Mouse (Mus musculus): ENCODE results near the gene Smc1b.
A peak's percentile ranks its signal among the peaks of the same experiment; 100 is the strongest.
"Not testable (repeated sequence)": the region's sequence is repeated elsewhere in the genome, so short reads cannot be mapped to it uniquely, and the experiment has no call there.

Gene Smc1b

DNA sequence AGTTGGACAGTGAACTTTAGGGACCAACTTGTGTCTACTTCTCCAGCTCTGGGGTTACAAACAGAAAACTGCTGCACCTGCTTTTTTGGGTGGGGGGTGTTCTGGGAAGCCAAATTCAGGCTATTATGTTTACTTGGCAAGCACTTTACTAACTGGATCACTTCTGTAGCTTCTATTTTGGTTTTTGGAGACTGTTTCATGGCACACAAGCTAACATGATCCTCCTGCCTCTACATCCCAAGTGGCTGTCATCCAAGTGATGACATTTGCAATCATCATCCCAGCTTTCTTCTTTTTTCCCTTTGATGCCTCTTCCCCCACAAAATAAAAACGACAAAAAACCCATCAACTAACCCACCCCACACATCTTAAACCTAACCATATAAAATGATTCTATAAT is 46.1 kb downstream of the Smc1b start:
- no peak for DNase-seq

DNA sequence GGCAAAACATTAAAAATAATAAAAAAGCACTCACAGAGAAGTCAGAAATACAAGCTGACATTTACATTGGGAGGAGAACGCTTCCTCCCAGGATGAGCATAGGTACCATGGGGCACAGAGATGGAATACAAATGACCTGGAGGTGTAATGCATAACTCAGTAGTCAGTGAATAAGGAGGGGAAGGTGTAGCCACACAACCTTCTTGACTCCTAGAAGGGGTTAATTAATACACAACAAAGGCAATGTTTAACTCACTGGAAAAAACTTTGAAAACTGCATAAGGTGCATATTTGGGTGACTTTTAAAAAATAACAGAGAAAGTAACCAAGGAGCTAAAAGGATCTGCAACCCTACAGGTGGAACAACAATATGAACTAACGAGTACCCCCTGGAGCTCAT is 59.1 kb downstream of the Smc1b start:
- DNase-seq, result no peak

DNA sequence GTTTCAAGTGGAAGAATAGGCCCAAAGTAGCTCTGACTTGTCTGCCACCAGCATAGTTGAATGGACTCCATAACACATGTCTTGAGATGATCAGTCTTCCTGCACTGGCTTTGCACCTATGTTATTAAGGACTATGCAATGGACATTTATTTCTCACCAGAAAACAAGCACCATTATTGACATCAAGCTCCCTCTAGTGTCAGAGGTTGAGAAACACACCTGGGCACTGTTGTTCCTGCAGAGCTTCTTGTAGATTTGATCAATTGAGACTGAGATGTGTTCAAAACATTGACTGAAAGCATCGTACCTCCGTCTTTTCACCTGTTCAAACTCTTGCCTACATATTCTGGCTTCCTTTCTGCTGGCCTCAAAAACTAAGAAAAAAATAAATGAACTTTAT is 61.2 kb downstream of the Smc1b start:
- peak; percentile 39 for DNase-seq

DNA sequence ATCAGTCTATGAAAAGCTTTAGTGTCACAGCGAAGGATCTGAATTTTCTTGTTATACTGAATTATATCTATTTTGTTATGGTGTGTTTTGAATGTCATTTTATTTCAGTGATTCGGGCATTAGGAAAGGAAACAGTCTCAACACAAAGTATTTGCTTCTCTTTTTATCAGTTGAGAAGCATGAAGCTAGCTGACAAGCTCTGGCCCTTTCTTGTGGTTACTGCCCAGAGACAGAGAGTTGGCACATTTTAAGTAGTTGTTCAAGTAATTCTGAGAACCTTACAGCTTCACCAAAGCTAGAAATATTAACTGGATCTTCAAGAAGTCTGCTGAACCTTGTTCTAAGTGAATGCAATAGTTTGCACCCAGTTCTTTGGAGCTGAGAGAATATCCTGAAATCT is 68.3 kb downstream of the Smc1b start:
- DNase-seq, result no peak

DNA sequence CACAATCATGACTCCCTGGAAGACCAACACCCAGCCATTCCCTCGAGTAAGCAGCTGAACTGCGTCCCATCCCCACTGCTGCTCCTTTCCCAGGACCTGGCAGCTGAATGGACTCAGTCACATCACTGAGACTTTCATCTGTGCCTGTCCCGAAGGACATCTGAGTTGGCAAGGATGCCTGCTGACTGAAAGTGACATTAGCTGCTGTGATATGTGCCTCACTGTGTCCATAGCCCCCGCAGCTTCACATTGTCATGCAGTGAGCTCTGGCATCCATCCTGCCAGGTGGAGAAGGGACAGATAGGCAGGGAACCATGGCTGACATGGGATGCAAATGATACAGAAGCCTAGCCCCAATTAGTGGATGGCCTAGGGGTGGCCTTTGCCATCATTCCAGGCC is 76.6 kb downstream of the Smc1b start:
- no peak for DNase-seq

DNA sequence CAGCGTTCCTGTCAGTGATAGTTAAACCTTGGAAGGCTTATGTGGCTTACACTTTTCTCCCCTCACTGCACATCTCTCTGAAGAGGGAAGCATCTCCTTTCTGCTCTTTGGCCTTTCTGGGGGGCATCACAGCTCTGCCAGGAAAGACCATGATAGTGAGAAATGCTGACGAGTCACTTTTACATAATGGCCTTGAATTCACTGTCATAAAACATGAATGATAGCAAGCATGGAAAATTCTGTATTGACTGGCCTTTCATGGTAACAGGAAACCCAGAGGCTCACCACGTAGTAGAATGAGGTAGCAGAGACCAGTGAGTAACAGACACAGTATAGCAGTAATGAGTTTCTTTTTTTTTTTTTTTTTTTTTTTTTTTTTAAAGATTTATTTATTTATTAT is 77.7 kb downstream of the Smc1b start:
- no peak for DNase-seq

DNA sequence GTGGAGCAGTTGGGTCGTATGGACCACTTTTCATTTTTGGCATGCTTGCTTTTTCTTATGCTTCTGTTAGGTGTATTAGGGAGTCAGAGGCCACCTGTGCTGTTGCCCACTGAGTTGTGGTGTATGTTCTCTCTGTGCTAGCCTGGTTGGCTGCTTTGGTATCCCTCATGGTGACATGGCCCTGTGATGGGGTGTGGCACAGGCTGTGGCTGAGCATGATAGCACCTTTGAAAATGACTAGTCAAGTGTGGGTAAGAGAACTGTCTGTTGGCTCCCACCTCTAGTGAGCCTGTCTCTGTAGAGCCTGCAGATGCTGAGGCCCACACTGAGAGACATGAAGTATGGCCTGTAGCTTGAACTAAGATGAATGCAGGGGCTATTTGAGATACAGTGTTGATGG is 82.0 kb downstream of the Smc1b start:
- no peak for DNase-seq

DNA sequence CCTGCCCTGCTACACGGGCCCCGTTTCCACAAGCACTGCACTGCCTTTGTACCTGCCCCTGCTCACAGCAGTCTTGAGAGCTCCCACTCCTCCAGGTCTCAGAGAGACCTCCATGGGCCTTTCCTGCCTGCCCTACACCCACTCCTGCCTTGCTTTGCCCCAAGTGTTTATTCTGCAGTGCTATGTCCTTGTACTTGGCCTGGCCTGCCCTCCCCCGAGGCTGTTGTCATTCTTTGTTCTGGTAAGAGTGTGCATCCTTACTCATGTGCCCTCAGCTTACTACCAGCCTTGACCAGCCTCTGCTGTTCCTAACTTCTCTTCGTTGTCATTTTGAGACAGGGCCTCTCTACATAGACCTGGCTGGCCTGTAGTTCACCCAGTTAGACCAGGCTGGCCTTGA is 83.9 kb downstream of the Smc1b start:
- DNase-seq, result no peak

DNA sequence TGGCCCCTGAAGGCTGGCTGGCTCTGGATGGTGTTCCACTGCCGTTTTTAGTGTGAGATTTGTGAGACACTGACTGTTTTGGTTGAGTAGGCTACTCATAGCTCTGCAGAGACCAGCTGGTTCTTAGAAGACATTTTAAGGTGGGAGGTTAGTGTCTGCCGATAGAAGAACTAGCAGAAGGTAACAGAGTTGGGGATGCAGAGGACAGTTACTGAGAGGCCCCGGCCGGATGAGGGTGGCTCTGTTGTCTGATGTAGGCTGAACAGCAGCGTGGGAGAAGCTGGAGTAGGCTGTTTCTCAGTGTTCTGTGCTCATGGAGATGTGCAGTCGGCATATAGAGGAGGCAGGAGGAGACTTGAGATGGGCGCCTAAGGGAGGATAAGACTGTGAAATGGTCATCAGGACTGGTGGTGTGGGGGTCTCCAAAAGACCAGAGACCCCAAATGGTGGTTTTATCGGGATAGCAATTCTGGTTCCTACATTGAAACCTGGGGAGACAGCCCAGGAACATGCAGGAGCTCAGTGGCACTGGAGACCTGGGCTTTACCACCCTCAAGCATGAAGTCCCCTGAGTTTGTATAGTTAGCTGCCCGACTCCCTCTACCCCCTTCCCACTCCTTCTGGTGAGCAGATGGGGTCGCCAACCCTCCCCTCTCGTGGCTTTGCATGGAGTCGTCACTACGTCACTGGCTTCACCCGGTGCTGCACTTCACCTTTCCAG is 85.4 kb downstream of the Smc1b start:
- DNase-seq, result no peak

DNA sequence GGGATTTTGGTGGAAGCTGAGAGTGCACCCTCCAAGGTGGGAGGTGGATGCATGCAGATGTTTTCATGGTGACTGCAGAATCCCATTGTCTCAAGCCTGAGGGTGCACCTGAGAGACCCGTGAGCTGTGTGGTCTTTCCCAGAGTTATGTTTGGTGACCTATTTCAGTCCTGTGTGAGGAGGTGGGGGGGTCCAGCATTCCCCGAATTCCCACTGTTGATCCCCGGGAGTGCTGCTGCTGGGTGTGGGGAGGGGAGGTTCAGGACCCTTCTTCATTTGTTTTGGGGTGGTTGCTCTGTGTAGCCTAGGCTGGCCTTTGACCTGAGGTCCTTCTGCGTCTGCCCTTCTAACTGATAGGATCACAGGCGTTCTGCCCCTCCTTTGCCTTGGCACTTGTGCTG is 88.0 kb downstream of the Smc1b start:
- no peak for DNase-seq

DNA sequence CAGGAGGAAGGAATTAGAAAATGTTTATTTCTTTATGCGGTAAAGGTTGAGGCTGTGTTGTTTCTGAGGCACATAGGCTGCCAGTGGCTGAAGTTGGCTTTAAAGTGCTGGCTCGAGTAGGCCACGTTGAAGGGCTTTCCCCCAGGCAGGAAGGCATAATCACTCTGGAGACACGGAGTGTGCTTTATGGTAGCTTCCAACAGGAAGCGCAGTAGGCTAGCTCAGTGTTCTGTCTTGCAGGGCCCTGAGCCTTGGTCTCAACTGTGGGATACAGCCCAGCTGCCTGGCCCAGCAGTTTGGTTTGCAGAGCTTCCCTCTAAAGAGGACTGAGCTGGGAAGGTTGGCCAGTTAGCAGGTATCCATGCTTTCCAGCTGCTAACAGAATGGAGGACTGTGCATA is 88.6 kb downstream of the Smc1b start:
- peak; percentile 15 for DNase-seq

DNA sequence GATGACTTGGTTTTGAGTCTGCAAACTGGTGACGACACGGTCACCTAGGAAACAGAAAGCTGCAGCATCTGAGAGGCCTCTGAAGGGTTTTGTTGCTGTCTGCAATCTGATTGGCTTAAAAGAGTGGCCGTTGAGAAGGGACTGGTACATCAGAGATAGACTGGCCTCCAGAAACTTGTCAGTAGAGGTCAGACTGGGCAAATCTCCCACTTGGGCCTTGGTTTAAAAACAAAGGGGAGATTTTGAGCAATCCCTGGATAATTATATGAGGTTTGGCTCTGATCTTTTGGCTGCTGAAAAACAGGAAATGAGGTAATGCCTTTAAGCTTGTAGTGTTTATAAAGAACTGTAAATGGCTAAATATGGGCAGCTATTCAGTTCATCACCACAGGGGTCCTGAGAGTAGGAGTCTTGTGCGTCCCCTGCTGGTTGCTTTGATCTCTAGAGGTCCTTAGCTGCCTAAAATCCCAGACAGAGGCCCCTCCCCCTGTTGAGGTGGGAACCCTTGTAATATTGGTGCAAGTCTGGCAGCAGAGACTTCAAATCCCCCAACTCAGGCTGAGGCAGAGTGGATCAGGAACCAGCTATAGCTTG is 89.3 kb downstream of the Smc1b start:
- peak; percentile 64 for DNase-seq

DNA sequence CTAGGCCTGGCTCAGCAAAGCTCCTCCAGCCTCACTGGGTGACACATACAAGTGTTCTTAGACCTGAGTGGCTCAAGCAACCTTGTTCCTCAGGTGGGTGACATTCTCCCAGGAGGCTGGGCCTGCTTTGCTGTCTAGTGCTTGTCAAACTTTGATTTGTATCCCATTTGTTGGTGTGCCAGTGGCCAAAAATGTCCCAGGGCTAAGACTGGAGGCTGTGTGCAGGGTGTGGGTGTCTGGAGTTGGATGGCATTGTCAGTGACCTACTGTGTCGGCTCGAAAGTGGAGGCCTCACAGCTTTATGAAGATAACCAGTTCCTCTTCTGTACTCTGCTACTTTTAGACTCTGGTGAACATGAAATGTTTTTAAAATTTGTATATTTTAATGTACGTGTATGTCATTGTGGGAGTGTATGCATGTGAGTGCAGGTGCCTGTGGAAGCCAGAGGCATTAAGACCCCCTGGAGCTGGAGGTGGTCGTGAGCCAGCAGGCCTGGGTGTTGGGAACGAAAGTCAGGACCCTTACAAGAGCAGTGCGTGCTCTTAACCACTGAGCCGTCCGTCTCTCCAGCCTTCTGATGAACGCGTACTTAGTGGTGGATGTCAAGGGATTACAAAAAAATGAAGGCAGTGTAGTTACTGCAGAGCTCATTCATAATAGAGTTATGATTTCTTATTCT is 90.1 kb downstream of the Smc1b start:
- DNase-seq, result no peak

DNA sequence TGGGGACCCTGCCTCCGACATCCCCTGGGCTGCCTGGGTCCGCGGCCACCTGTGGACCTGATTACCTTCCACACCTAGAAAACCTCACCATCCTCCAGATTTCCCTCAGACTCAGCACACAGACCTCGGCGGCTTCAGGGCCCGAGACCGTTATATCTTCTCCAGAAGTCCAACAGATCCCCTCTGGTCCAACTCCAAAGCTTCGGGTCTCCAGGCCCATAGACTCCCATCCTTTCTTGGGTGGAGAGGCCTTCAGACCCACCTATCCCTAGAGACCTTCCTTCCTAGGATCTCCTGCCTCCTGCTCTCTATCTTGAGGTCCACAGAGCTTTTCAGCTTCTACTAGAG is 94.4 kb downstream of the Smc1b start:
- no peak for DNase-seq

DNA sequence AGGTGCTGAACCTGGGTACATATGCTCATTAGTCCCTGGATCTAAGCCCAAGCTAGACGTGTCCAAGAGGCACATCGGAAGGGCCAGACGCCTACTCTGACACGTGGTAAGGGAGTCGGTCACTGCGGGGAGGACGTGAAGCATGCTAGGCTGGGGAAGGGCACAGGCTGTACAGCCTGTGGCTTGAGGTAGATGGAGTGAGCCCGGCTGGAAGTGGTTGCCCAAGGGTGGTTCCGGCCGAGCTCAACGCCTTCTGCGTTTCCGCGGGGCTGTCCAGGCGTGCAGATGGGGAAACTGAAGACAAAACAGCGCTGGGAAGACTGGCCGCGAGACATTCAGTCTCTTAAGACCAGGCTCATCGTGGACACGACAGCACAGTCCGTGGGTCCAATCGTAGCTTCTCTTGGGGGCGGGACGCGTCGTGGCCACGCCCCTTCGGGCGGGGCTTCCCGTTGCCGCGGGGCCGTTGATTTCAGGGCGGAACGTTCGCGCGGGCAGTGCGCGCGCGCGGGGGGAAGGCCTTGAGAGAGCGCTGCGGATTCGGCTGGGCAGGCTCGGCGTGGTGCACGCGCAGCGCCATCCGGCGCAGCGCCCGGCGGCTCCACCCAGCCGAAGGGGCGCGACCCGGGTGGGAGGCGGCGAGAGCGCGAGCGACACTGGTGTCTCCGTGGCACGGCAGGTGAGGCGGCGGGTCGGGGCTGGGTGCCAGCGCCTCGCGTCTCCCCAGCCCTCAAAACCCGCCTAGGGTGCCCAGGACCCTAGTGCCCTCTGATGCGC is 95.0 kb downstream of the Smc1b start:
- peak; percentile 98 for DNase-seq

DNA sequence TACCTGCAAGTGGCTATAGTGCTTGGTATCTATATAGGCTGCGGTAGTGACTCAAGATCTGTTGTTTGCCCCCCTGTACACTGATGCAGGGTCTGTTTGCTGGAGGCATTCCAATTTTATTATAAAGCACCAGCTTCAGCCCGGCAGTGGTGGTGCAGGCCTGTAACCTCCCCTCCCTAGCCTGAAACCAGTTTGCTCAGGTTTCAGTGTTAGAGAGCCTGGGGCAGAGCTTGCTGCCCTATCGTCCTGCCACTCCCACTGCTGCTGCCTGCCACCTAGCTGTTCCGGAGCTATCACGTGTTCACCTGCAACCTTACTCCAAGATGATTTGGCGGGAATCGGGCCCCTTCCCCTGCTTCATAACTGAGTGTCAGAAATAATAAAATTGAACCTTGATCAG is 97.8 kb downstream of the Smc1b start:
- not testable (repeated sequence) for DNase-seq

DNA sequence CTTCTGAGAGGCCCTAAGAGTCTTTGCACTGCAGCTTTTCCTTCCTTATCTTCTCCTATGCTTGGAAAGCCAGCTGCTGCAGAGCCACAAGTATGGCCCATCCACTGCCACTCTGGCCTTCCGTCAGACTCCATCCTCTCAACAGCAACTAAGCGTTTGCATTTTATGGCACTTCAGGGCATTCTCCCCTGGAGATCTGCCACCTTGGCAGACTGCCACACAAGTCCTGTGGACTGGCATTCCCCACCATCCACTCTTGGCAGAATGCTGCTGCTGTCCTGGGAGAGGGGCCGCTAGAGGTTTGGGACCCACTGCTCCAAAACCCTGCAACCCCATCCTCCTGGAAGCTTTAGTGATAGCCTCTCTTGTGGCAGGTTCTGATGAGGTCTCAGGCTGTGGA is 99.9 kb downstream of the Smc1b start:
- no peak for DNase-seq

DNA sequence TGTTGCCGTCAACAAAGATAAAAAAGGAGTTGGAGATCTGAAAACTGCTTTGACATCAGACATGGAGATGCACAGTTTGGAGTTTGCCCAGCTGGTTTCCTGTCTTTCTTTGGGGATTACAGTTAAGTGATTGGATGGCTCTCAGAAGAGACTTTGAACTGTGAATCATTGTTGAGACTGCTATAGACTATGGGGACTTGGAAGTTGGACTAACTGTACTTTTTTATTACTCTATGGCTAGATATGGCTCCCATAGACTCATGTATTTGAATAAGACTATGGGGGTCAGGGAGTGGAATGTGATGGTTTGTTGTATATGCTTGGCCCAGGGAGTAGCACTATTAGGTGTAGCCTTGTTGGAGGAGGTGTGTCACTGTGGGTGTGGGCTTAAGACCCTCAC is 101.1 kb downstream of the Smc1b start:
- not testable (repeated sequence) for DNase-seq

DNA sequence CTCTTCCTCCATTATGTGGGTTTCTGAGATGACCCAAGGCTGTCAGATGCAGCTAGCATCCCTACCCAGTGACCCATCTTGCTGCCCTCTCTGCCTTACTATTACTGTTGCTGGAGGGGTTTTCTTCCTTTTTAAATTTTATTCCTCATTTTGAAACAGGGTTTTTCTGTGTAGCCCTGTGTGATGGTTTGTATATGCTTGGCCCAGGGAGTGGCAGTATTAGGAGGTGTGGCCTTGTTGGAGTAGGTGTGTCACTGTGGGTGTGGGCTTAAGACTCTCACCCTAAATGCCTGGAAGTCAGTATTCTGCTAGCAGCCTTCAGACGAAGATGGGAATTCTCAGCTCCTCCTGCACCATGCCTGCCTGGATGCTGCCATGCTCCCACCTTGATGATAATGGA is 103.1 kb downstream of the Smc1b start, which contains the start of gene Fam118a:
Gene Fam118a (plus strand): TSS at position 301 of the 400 bp plus-strand sequence.
- not testable (repeated sequence) for DNase-seq

DNA sequence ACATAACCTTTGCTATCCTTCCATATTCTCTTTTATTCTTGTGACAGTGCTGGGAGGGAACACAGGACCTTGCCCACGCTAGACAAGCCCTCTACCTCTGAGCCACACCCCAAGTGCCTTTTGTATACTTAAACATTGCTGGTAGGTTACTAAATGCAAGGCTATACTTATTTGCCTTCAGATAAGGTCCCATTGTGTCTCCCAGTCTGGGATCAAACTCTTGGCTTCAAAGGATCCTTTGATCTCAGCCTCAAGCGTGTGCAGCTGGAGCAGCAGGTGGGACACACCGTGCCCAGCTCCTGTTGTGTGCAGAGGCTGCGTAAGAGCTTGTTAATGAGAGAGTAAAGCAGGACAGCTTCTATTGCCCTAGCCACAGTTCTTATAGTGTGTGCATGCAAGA is 104.0 kb downstream of the Smc1b start:
- DNase-seq, result no peak

DNA sequence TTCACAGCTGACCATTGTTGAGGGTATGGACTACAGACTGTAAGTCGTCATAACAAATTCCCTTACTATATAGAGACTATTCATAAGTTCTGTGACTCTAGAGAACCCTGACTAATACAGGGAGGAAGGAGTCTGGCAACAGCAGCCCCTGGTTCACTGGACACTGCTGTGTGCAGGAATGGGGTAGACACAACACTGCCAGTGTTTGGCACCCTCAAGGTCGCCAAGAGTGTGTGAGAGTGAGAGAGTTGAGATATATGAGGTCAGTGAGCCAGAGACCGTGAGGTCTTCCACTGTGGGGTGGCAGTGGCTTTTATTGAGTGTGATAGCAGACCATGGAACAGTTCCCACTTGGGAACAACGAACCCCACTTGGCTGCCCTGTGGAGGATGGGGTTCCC is 105.6 kb downstream of the Smc1b start:
- no peak for DNase-seq

DNA sequence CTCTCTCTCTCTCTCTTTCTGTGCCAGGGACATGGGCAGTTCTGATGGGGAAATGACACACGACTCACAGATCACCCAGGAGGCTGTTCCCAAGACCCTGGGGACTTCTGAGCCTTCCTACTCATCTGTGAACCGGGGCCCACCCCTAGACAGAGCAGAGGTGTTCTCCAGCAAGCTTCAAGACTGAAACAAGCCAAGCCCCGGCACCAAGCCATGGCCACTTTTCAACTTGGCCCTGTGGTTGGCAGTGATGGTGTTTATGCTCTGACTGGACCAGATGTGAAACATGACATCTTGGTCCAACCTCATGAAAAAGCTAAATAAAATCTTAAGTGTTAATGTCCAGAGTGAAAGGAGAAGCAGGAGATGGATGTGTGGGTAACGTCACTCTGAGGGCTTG is 109.6 kb downstream of the Smc1b start:
- DNase-seq, result no peak

DNA sequence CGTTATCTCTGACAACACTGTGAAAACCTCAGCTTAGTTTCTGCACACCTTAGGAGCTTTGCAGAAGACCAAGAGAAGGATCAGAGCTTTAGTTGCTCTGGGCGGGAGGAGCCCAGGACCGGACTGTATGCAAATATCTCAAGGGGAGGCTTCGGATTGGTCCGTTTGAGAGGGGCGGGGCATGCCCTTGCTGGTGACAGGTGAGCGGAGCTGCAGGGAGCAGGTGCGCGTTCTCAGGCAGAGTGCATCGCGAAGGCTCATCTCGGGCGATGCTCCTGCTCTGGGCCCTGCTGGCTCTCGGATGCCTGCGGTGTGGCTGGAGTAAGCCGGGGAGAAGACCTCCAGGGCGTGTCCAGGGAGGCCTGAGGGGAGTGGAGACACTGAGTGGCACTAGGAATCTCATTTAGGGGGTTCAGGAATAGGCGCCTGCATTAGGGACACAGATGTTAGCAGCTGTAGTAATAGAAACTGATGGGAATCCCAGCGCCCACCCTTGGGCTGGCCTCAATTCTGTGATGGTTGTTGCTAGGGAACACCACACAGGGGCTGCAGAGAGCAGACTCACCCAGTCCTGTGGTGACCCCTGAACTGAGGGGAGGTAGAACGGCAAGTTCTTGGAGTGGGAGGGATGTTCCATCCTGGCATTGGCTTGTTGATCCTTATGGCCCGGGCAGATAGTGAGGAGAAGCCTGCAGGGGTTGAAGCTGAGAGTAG is 114.7 kb downstream of the Smc1b start, which contains the start of gene Upk3a:
Gene Upk3a (plus strand): TSS at position 191 of the 714 bp plus-strand sequence.
- DNase-seq, result peak; percentile 44
